Mouse (Mus musculus): ENCODE results near the gene Galntl6. TPM values are rescaled to one million over a fixed set of nuclear protein-coding genes. Genes with fewer than 3 reads are reported as not detected.

Galntl6 gene
- total and polyA plus RNA-seq, 3 experiments: not detected

DNA sequence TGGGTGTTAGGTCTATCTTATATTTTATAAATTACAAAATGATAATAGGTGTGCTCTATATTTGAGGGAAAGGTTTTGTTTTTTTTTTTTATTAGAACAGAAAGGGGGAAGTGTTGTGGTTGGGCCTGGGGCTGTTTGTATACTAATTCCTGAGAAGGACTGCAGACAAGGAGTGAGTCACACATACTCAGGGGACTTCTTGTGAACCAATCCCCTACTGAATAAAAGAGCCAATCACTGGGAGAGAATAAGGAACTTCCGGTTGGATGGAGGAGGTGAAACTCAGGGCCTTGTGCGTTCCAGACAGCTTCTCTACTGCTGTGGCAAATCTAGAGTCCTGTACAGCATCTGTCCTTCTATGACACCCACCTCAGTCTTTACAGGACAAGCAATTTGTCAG is 1184.2 kb downstream of the Galntl6 start:
- peak; percentile 61 for DNase-seq (ENCODE audit: extremely low read depth)
- Histone ChIP-seq H3K9me3 (replicated peaks; ENCODE audit: low read length) (no peaks in the 10 kb centered on the region), H3K4me3 (replicated peaks in 1 of 3; ENCODE audit: low read depth in 2 of 3, low read length in 2 of 3, poor library complexity in 1 of 3) (no peak overlapping the region), H3K4me2 (ENCODE audit: insufficient read depth, low read depth, poor library complexity, severe bottlenecking) (no peak overlapping the region), H3K27ac (ENCODE audit: insufficient read depth, low read depth) (no peak overlapping the region), H3K27me3 (replicated peaks) (no peaks in the 10 kb centered on the region), H3K9ac (ENCODE audit: insufficient read depth, low read depth) (no peak overlapping the region), H3K79me2 (replicated peaks; ENCODE audit: control insufficient read depth, extremely low read depth, insufficient read depth, poor library complexity, severe bottlenecking) (no peaks in the 10 kb centered on the region), H3K4me1 (ENCODE audit: control insufficient read depth in 1 of 2, insufficient read depth in 2 of 2) (peaks cover 0 to 4% of the 10 kb centered on the region in 2 experiments; a peak in 1 of 4 replicates), H3K36me3 (replicated peaks in 1 of 2; ENCODE audit: control insufficient read depth in 1 of 2, insufficient read depth in 1 of 2, low read length in 1 of 2) (no peaks in the 10 kb centered on the region)
- dilution Hi-C loops (cut with MboI; ENCODE audit: extremely low pct_ligation_motif_present, extremely low pct_unique_long_range_greater_than_20kb, low sequenced_read_pairs): no loop called here
- TF ChIP-seq POLR2A (IDR thresholded peaks at IDR 0.05; ENCODE audit: low read depth, low read length): no peak
- no peak for TF ChIP-seq IRF4 (IDR thresholded peaks at IDR 0.05; ENCODE audit: low read depth, low read length)
- no peak for TF ChIP-seq USF2 (conservative IDR thresholded peaks at IDR 0.05; ENCODE audit: low read depth, low read length)
- no peak for TF ChIP-seq ZC3H11A (IDR thresholded peaks at IDR 0.05; ENCODE audit: low read depth, low read length)
- no peak for TF ChIP-seq MAZ (IDR thresholded peaks at IDR 0.05; ENCODE audit: low read depth, low read length)
- no peak for TF ChIP-seq NRF1 (IDR thresholded peaks at IDR 0.05; ENCODE audit: low read depth, low read length)
- in situ Hi-C loops (cut with MboI; ENCODE audit: low pct_ligation_motif_present, low pct_unique_long_range_greater_than_20kb, low sequenced_read_pairs): no loop called here

DNA sequence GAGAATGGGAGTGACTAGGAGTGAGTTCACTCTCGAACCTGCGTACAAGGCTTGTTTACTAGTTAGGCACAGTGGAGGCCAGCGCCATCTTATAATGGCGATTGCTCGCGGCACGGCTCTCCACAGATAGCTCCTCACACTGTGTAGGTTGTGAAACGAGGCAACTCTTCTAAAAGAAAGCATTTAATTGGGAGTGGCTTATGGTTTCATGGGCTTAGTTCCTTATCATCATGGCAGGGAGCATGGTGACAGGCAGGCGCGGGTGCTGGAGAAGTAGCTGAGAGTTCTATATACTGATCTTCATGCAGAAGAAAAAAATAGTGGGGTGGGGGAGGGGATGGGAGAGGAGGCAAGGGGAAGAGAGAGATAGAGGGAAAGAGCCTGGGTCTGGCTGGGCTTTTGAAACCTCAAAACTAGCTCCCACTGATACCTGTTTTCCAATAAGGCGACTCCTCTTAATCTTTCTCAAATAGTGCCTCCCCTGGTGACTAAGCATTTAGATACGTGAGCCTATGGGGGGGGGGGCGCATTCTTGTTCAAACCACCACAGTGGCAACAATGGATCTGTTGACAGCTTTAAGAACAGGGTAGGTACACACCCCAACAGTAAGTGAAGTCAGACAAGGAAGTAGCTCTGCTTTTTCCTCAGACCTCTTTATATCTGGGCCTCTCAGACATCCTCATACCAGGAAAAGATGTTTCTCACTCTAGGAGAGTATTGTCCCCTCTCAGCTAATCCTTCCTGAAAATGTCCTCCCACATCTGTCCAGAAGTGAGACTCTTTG is 1187.4 kb downstream of the Galntl6 start:
- H3K9ac ChIP-seq (ENCODE audit: insufficient read depth, low read depth): no peak overlapping the region
- dilution Hi-C loops (cut with MboI; ENCODE audit: extremely low pct_ligation_motif_present, extremely low pct_unique_long_range_greater_than_20kb, low sequenced_read_pairs): no loop called here

More for the DNA sequence above, 1187.4 kb downstream of the Galntl6 start:
- H3K4me3 ChIP-seq (replicated peaks in 1 of 3; ENCODE audit: low read depth in 2 of 3, low read length in 2 of 3, poor library complexity in 1 of 3): no peak overlapping the region
- in situ Hi-C loops (cut with MboI; ENCODE audit: low pct_ligation_motif_present, low pct_unique_long_range_greater_than_20kb, low sequenced_read_pairs): no loop called here
- no peaks in the 10 kb centered on the region for H3K79me2 ChIP-seq (replicated peaks; ENCODE audit: control insufficient read depth, extremely low read depth, insufficient read depth, poor library complexity, severe bottlenecking)
- peaks cover 0 to 4% of the 10 kb centered on the region in 2 experiments; a peak in 1 of 4 replicates for H3K4me1 ChIP-seq (ENCODE audit: control insufficient read depth in 1 of 2, insufficient read depth in 2 of 2)
- H3K9me3 ChIP-seq (replicated peaks; ENCODE audit: low read length): no peaks in the 10 kb centered on the region
- no peak for DNase-seq (ENCODE audit: extremely low read depth)
- H3K27me3 ChIP-seq (replicated peaks): no peaks in the 10 kb centered on the region
- no peak overlapping the region for H3K4me2 ChIP-seq (ENCODE audit: insufficient read depth, low read depth, poor library complexity, severe bottlenecking)
- no peak for TF ChIP-seq GABPA (IDR thresholded peaks at IDR 0.05; ENCODE audit: insufficient replicate concordance, low read depth, low read length)
- TF ChIP-seq RCOR1 (conservative IDR thresholded peaks at IDR 0.05; ENCODE audit: low read depth, low read length): no peak
- no peak for TF ChIP-seq RAD21 (IDR thresholded peaks at IDR 0.05; ENCODE audit: low read depth, low read length)
- TF ChIP-seq IRF4 (IDR thresholded peaks at IDR 0.05; ENCODE audit: low read depth, low read length): no peak
- no peak for TF ChIP-seq ZNF384 (IDR thresholded peaks at IDR 0.05; ENCODE audit: low read depth, low read length)
- TF ChIP-seq HCFC1 (IDR thresholded peaks at IDR 0.05; ENCODE audit: low read depth, low read length): no peak
- H3K36me3 ChIP-seq (replicated peaks in 1 of 2; ENCODE audit: control insufficient read depth in 1 of 2, insufficient read depth in 1 of 2, low read length in 1 of 2): no peaks in the 10 kb centered on the region
- H3K27ac ChIP-seq (ENCODE audit: insufficient read depth, low read depth): no peak overlapping the region

Other genes with a start within 250 kb of the Galntl6 start
- not detected in 2 replicates for gene BC030500, start 885 bp downstream of the Galntl6 start, total RNA-seq (2012; rRNA removed)
- not detected in 2 replicates for gene BC030500, start 885 bp downstream of the Galntl6 start, total RNA-seq (2014; rRNA removed)
- not detected in 2 replicates for gene BC030500, start 885 bp downstream of the Galntl6 start, polyA plus RNA-seq (2012; ENCODE audit: insufficient read length, low read depth)

All from CH12.LX (cell line).